Mouse (Mus musculus): Measurements from ENCODE around the gene Gm10964.

Gene Gm10964

GRCm38 (mm10) chr3:103734696-103735519 lies 4.3 kb upstream of the Gm10964 start:
- peak; percentile 76 for DNase-seq (ENCODE audit: low spot score)

- DNase-seq (ENCODE audit: low spot score) = peak; percentile 17
Measured at GRCm38 (mm10) chr3:103735776-103736600, 3.2 kb upstream of the Gm10964 start.

GRCm38 (mm10) chr3:103737061-103737754 lies 2.0 kb upstream of the Gm10964 start:
- peak; percentile 22 for DNase-seq (ENCODE audit: low spot score)

- DNase-seq (ENCODE audit: low spot score) = peak; percentile 97
Measured at GRCm38 (mm10) chr3:103737778-103738571, 1.2 kb upstream of the Gm10964 start, which contains the start of gene Olfml3. Gene Olfml3 (minus strand): TSS chr3:103738001.

GRCm38 (mm10) chr3:103740342-103740741 lies 1.2 kb downstream of the Gm10964 start:
- DNase-seq (ENCODE audit: low spot score) = peak; percentile 37

GRCm38 (mm10) chr3:103743208-103743607 lies 4.0 kb downstream of the Gm10964 start:
- no peak for DNase-seq (ENCODE audit: low spot score)

- DNase-seq (ENCODE audit: low spot score) = no peak
Measured at GRCm38 (mm10) chr3:103745001-103745770, 6.0 kb downstream of the Gm10964 start.

- no peak for DNase-seq (ENCODE audit: low spot score)
Measured at GRCm38 (mm10) chr3:103746711-103747110, 7.5 kb downstream of the Gm10964 start.

- no peak for DNase-seq (ENCODE audit: low spot score)
Measured at GRCm38 (mm10) chr3:103751558-103751957, 12.4 kb downstream of the Gm10964 start.

- no peak for DNase-seq (ENCODE audit: low spot score)
Measured at GRCm38 (mm10) chr3:103755351-103755750, 16.2 kb downstream of the Gm10964 start.

GRCm38 (mm10) chr3:103756920-103757319 lies 17.8 kb downstream of the Gm10964 start:
- no peak for DNase-seq (ENCODE audit: low spot score)

GRCm38 (mm10) chr3:103758456-103758855 lies 19.3 kb downstream of the Gm10964 start:
- no peak for DNase-seq (ENCODE audit: low spot score)

GRCm38 (mm10) chr3:103759261-103759970 lies 20.2 kb downstream of the Gm10964 start:
- no peak for DNase-seq (ENCODE audit: low spot score)

GRCm38 (mm10) chr3:103766789-103767188 lies 27.6 kb downstream of the Gm10964 start:
- no peak for DNase-seq (ENCODE audit: low spot score)

- DNase-seq (ENCODE audit: low spot score) = no peak
Measured at GRCm38 (mm10) chr3:103771531-103772130, 32.5 kb downstream of the Gm10964 start.

- DNase-seq (ENCODE audit: low spot score) = no peak
Measured at GRCm38 (mm10) chr3:103772846-103773245, 33.7 kb downstream of the Gm10964 start.

- no peak for DNase-seq (ENCODE audit: low spot score)
Measured at GRCm38 (mm10) chr3:103773508-103773907, 34.3 kb downstream of the Gm10964 start.

GRCm38 (mm10) chr3:103774009-103774408 lies 34.8 kb downstream of the Gm10964 start:
- no peak for DNase-seq (ENCODE audit: low spot score)

- DNase-seq (ENCODE audit: low spot score) = no peak
Measured at GRCm38 (mm10) chr3:103777940-103778339, 38.8 kb downstream of the Gm10964 start.

- no peak for DNase-seq (ENCODE audit: low spot score)
Measured at GRCm38 (mm10) chr3:103778660-103779059, 39.5 kb downstream of the Gm10964 start.

All from embryo, embryonic 10.5 days (tissue).